Mouse (Mus musculus) embryonic facial prominence, embryonic 15.5 days (tissue): Measurements from ENCODE around the gene Irf2bp2. TPM values are rescaled to one million over a fixed set of nuclear protein-coding genes. Genes with fewer than 3 reads are reported as not detected.

Experiments
- ATAC-seq: fragments of 200-750 bp; cut with Nextera tagmentation; 2 replicates; pipeline ENCODE4 v1.8.0; 2017; ENCODE audit warnings: low read depth, moderate TSS enrichment; ENCODE audit not compliant: insufficient number of reproducible peaks, low FRiP score, low TSS enrichment
- H3K27ac ChIP-seq: fragments of 300-500 bp; sonication (generic); replicated peaks from 2 replicates; pipeline ENCODE4 v1.5.1; 2015; ENCODE audit warnings: mild to moderate bottlenecking, inconsistent platforms
- H3K27me3 ChIP-seq: fragments of 300-500 bp; sonication (generic); 2 replicates; pipeline ENCODE4 v1.6.1; 2015; ENCODE audit warnings: inconsistent platforms
- H3K36me3 ChIP-seq: fragments of 300-500 bp; sonication (generic); 2 replicates; pipeline ENCODE4 v1.6.1; 2015; ENCODE audit warnings: mild to moderate bottlenecking, inconsistent platforms
- H3K4me1 ChIP-seq: fragments of 300-500 bp; sonication (generic); 2 replicates; pipeline ENCODE4 v1.6.1; 2015; ENCODE audit warnings: inconsistent platforms
- H3K4me2 ChIP-seq: fragments of 300-500 bp; sonication (generic); replicated peaks from 2 replicates; pipeline ENCODE4 v1.6.1; 2015; ENCODE audit warnings: mild to moderate bottlenecking, inconsistent platforms
- H3K4me3 ChIP-seq: fragments of 300-500 bp; sonication (generic); replicated peaks from 2 replicates; pipeline ENCODE4 v1.5.1; 2015; ENCODE audit warnings: mild to moderate bottlenecking, inconsistent platforms
- H3K9ac ChIP-seq: fragments of 300-500 bp; sonication (generic); 2 replicates; pipeline ENCODE4 v1.6.1; 2015; ENCODE audit warnings: inconsistent platforms
- H3K9me3 ChIP-seq: fragments of 300-500 bp; sonication (generic); replicated peaks from 2 replicates; pipeline ENCODE4 v1.6.1; 2016; ENCODE audit warnings: inconsistent platforms
- WGBS: fragments of 180-500 bp; shearing (Covaris S2); methylation state at CpG from one replicate; pipeline ENCODE4 v1.1.7; 2015; 5-methylcytosine and 5-hydroxymethylcytosine counted together
- polyA plus RNA-seq: library from polyadenylated mRNA; unstranded; fragments of >200 nt; fragmentation: Nextera tagmentation; extraction: Ambion mirVana; gene quantifications from 2 replicates; pipeline ENCODE4 v1.2.1, GENCODE M21; 2015

Gene Irf2bp2
- polyA plus RNA-seq, 1 experiment from 2014 or later, result 12.5 TPM

DNA sequence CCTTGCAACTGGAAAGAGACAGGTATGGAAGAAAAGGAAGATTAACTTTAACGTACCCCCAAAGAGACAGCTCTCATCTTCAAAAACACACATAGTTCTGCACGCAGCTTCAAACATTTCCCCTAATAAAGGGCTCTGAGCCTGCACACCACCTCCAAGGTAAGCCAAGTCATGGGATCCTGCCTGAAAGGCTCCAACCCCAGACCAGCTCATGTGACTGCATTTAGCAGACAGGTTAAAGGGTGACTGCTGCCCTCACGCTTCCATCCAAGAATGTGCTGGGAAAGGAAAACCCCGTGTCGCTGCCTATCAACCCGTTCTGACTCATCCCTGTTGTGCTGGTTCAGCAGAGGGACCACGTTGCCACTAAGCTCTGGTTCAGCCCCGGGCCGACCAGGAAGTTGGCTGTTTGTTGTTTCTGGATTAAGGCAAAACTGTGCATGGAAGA, 1.9 kb downstream of the Irf2bp2 start:
- peaks cover 11% of the 10 kb centered on the region; the same call in 1 of the 2 replicates for H3K36me3 ChIP-seq
- no peaks in the 10 kb centered on the region for H3K27me3 ChIP-seq
- H3K4me2 ChIP-seq, result peak overlapping the region; percentile 89
- WGBS, result 0% methylated on average over 9 of the region's 9 CpGs
- H3K27ac ChIP-seq, result peak overlapping the region; percentile 99
- H3K4me3 ChIP-seq, result peak overlapping the region; percentile 95
- peaks cover 43% of the 10 kb centered on the region for H3K4me1 ChIP-seq
- ATAC-seq, result no peak
- no peaks in the 10 kb centered on the region for H3K9me3 ChIP-seq
- H3K9ac ChIP-seq, result peak overlapping the region; percentile 99

GRCm38 (mm10) chr8:126591141-126591820, 2.5 kb downstream of the Irf2bp2 start:
- Histone ChIP-seq H3K9me3 (no peaks in the 10 kb centered on the region), H3K4me1 (peaks cover 43% of the 10 kb centered on the region), H3K27me3 (no peaks in the 10 kb centered on the region), H3K4me3 (peak overlapping the region; percentile 95), H3K36me3 (peaks cover 14% of the 10 kb centered on the region; the same call in 1 of the 2 replicates), H3K9ac (peak overlapping the region; percentile 99), H3K27ac (peak overlapping the region; percentile 99), H3K4me2 (peak overlapping the region; percentile 89)
- ATAC-seq, result no peak
- 1% methylated on average over 20 of the region's 20 CpGs for WGBS

GRCm38 (mm10) chr8:126590599-126590998, 3.2 kb downstream of the Irf2bp2 start:
- peak overlapping the region; percentile 89 for H3K4me2 ChIP-seq
- peak overlapping the region; percentile 43 for H3K9ac ChIP-seq
- H3K27ac ChIP-seq, result peak overlapping the region; percentile 75
- H3K36me3 ChIP-seq, result peaks cover 14% of the 10 kb centered on the region; the same call in 1 of the 2 replicates
- no peaks in the 10 kb centered on the region for H3K9me3 ChIP-seq
- ATAC-seq, result no peak
- no peaks in the 10 kb centered on the region for H3K27me3 ChIP-seq
- H3K4me3 ChIP-seq, result peak overlapping the region; percentile 95
- H3K4me1 ChIP-seq, result peaks cover 43% of the 10 kb centered on the region
- WGBS, result 17% methylated on average over 4 of the region's 4 CpGs

DNA sequence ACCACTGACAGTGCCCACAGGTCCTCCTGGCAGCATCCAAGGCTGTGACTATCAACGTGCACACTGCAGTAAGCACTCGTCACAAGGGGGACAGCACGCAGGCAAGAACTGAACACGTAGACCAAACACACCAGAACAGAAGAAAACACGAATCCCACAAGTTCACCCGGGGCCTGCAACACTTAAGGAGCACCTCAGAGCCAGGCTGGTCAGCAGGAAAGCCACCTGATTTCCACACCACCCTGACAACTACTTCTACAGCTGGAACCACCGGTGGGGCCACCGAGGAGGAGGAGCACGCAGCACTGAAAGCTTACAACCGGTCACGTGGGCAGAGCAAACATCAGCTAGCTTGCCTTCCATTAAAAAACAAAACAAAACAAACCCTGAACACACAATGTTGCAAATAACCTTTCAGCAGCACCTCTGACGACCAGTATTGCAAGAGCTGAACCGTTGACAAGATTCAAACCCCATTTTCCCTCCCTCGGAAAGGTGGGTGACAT, 3.7 kb downstream of the Irf2bp2 start:
- 4% methylated on average over 14 of the region's 14 CpGs for WGBS
- no peak for ATAC-seq
- no peaks in the 10 kb centered on the region for H3K9me3 ChIP-seq
- H3K9ac ChIP-seq, result peak overlapping the region; percentile 43
- peak overlapping the region; percentile 89 for H3K4me2 ChIP-seq
- H3K36me3 ChIP-seq, result peaks cover 14% of the 10 kb centered on the region; the same call in 1 of the 2 replicates
- no peaks in the 10 kb centered on the region for H3K27me3 ChIP-seq
- H3K27ac ChIP-seq, result peak overlapping the region; percentile 75
- H3K4me3 ChIP-seq, result peak overlapping the region; percentile 95
- H3K4me1 ChIP-seq, result peaks cover 43% of the 10 kb centered on the region

- peak overlapping the region; percentile 95 for H3K4me3 ChIP-seq
- no peak for ATAC-seq
- H3K4me2 ChIP-seq, result peak overlapping the region; percentile 89
- no peaks in the 10 kb centered on the region for H3K9me3 ChIP-seq
- peak overlapping the region; percentile 43 for H3K9ac ChIP-seq
- peaks cover 43% of the 10 kb centered on the region for H3K4me1 ChIP-seq
- H3K27ac ChIP-seq, result peak overlapping the region; percentile 75
- WGBS, result 14% methylated on average over 1 of the region's 1 CpGs
- H3K36me3 ChIP-seq, result peaks cover 14% of the 10 kb centered on the region; the same call in 1 of the 2 replicates
- H3K27me3 ChIP-seq, result no peaks in the 10 kb centered on the region
These were observed 4.2 kb downstream of the Irf2bp2 start for GRCm38 (mm10) chr8:126589507-126590023.

- no peak for ATAC-seq
- peaks cover 49% of the 10 kb centered on the region for H3K4me1 ChIP-seq
- H3K36me3 ChIP-seq, result peaks cover 14% of the 10 kb centered on the region; the same call in 1 of the 2 replicates
- H3K4me3 ChIP-seq, result peak overlapping the region; percentile 95
- H3K9me3 ChIP-seq, result no peaks in the 10 kb centered on the region
- H3K4me2 ChIP-seq, result peak overlapping the region; percentile 89
- H3K27me3 ChIP-seq, result no peaks in the 10 kb centered on the region
- peak overlapping the region; percentile 75 for H3K27ac ChIP-seq
- H3K9ac ChIP-seq, result peak overlapping the region; percentile 39
- 21% methylated on average over 11 of the region's 11 CpGs for WGBS
These were observed 4.9 kb downstream of the Irf2bp2 start for GRCm38 (mm10) chr8:126588636-126589506.

DNA sequence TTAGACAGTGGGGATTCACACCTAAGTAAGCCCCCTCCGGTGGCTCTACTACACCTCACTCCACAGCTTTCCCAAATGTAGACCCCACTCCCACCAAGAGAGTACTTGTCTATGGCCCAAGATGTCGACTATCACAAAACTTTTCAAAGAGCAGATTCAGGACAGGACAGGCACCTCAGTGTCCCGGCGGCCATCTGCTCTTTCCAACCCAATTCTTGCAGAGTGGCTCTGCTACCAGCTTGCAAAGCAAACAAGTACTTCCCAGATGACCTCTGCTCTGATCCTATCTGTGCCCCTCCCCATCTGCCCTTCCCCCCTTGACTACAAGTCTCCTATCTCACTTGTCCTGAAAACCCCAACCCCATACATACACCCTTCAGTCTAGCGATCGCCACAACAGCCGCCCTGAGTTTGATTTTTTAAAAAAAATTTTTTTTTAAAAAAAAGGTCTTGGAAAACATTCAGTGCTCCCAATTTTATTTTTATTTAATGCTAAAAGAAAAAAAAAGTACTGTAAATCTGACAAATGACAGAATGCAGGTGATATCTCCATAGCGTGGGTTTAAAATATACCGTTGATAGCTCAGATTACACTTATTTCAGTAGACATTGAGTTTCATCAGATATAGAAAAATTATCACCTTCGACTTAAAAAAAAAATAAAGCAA, 5.8 kb downstream of the Irf2bp2 start:
- peak overlapping the region; percentile 89 for H3K4me2 ChIP-seq
- H3K4me3 ChIP-seq, result peak overlapping the region; percentile 95
- no peaks in the 10 kb centered on the region for H3K9me3 ChIP-seq
- peaks cover 14% of the 10 kb centered on the region; the same call in 1 of the 2 replicates for H3K36me3 ChIP-seq
- ATAC-seq, result no peak
- H3K27me3 ChIP-seq, result no peaks in the 10 kb centered on the region
- peak overlapping the region; percentile 39; the same call in 1 of the 2 replicates for H3K9ac ChIP-seq
- peak overlapping the region; percentile 66; the same call in 1 of the 2 replicates for H3K27ac ChIP-seq
- H3K4me1 ChIP-seq, result peaks cover 56% of the 10 kb centered on the region
- WGBS, result 53% methylated on average over 10 of the region's 10 CpGs

DNA sequence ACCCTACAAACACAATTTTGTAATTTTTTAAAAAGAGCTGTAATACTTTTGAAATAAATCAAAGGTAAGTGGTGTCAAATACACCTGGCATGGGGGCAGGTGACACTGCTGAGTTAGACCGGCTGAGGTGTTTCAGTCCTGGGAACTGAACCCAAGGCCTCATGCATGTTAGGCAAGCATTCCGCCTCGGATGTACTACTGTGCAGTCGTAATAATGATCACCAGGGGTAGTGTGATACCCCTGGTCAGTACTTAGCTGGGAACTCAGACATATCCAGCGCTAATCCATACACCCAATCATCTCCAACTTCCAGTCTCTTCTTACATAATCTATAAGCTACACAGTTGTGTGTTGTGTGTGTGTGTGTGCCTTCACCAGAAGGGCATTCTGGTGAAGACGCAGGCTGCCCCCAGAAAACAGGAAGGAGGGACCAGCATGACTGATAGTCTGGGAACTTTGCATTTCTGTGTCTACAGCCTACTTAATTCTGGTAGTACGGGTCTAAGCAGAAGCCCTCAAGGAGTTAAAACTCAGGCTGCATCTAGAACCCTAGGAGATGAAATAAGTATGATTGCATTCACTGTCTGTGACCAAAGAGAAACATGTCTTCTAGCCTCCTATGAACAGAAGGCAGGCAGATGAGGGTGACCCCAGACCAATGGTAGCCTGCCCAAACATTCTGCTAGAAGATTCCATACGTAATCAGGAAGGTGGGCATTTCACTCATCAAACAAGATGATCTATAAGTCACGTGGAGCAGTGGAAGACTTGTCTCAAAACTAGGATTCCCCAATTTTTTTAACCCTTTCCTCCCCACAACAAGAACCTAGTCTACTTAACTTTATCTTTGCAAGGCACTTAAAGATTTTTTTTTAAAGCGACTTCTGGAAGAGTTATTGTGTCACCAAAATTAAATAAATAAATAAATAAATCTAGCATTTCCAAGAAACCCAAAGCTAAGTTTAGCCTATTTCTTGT, 6.9 kb downstream of the Irf2bp2 start:
- H3K27ac ChIP-seq, result peak overlapping the region; percentile 39; the same call in 1 of the 2 replicates
- H3K36me3 ChIP-seq, result peaks cover 14% of the 10 kb centered on the region; the same call in 1 of the 2 replicates
- no peak for ATAC-seq
- no peak overlapping the region for H3K9ac ChIP-seq
- H3K27me3 ChIP-seq, result no peaks in the 10 kb centered on the region
- H3K4me3 ChIP-seq, result peak overlapping the region; percentile 17
- H3K4me2 ChIP-seq, result peak overlapping the region; percentile 89
- H3K4me1 ChIP-seq, result peaks cover 62% of the 10 kb centered on the region
- 60% methylated on average over 10 of the region's 10 CpGs for WGBS
- no peaks in the 10 kb centered on the region for H3K9me3 ChIP-seq

DNA sequence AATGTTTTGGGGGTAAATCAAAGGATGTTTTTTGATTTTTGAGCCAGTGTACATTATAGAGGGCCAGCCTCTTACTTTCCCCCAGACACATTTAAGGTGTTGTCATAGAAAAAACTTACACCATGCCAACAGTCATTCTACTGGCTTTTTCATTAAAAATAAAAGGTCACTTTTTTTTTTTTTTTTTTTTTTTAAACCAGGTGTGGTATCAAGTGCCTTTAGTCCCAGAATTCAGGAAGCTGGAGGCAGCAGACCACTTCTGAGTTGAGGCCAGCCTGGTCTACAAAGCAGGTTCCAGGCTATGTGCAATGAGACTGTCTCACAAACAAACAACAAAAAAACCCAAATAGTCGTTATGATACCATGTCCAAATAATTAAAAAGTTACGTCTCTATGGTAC, 7.7 kb downstream of the Irf2bp2 start:
- Histone ChIP-seq H3K4me1 (peaks cover 62% of the 10 kb centered on the region), H3K4me2 (0 out of 2 replicates have a peak overlapping the region, but pooled peaks have one; percentile 85), H3K27me3 (no peaks in the 10 kb centered on the region), H3K27ac (peak overlapping the region; percentile 96), H3K4me3 (no peak overlapping the region), H3K9me3 (no peaks in the 10 kb centered on the region), H3K9ac (no peak overlapping the region), H3K36me3 (peaks cover 10% of the 10 kb centered on the region; the same call in 1 of the 2 replicates)
- ATAC-seq, result no peak
- WGBS, result 60% methylated on average over 2 of the region's 2 CpGs
